Mouse (Mus musculus) liver, adult 2 months (tissue): ENCODE measurements around the gene Zzz3. TPM values are rescaled to one million over a fixed set of nuclear protein-coding genes. Genes with fewer than 3 reads are reported as not detected.

Experiments used
- DNase-seq: peaks from one replicate; pipeline ENCODE4 v3.0.0-alpha.2; 2011; ENCODE audit warnings: low read depth, low spot score; ENCODE audit errors: extremely low read depth
- H3K27ac ChIP-seq: fragments of 200-500 bp; replicated peaks from 2 replicates; pipeline ENCODE4 v1.5.1; 2012; ENCODE audit warnings: low read depth, mild to moderate bottlenecking, control low read depth, inconsistent platforms, low read length; ENCODE audit not compliant: insufficient read depth
- H3K27me3 ChIP-seq: fragments of 200-500 bp; 2 replicates; pipeline ENCODE4 v1.6.1; 2012; ENCODE audit warnings: mild to moderate bottlenecking, moderate library complexity, low read length, inconsistent platforms; ENCODE audit not compliant: control insufficient read depth, insufficient read depth
- H3K36me3 ChIP-seq: fragments of 200-500 bp; 2 replicates; pipeline ENCODE4 v1.6.1; 2012; ENCODE audit warnings: low read length, inconsistent platforms; ENCODE audit not compliant: control insufficient read depth, insufficient read depth
- H3K4me1 ChIP-seq: fragments of 200-500 bp; 2 replicates; pipeline ENCODE4 v1.6.1; 2011; ENCODE audit warnings: low read length; ENCODE audit not compliant: control insufficient read depth, insufficient read depth
- H3K4me3 ChIP-seq: fragments of 200-500 bp; 2 replicates; pipeline ENCODE4 v1.5.1; 2011; ENCODE audit warnings: low read depth, mild to moderate bottlenecking, control low read depth, low read length, moderate library complexity; ENCODE audit not compliant: insufficient read depth
- H3K79me2 ChIP-seq: fragments of 200-500 bp; 2 replicates; pipeline ENCODE4 v1.6.1; 2012; ENCODE audit warnings: inconsistent platforms, mild to moderate bottlenecking, low read length, moderate library complexity; ENCODE audit not compliant: control insufficient read depth, insufficient read depth
- H3K9ac ChIP-seq: fragments of 200-500 bp; 2 replicates; pipeline ENCODE4 v1.6.1; 2012; ENCODE audit warnings: low read depth, mild to moderate bottlenecking, control low read depth, inconsistent platforms, low read length
- CTCF ChIP-seq: fragments of 200-500 bp; IDR thresholded peaks from 2 replicates; pipeline ENCODE4 v1.5.1; 2011; ENCODE audit warnings: low read depth, low read length, control low read depth
- POLR2A ChIP-seq: fragments of 200-500 bp; IDR thresholded peaks from 2 replicates; pipeline ENCODE4 v1.6.1; 2011; ENCODE audit warnings: low read length, control low read depth; ENCODE audit not compliant: insufficient read depth; ENCODE audit errors: extremely low read depth
- WGBS: fragments of 180-500 bp; shearing (Covaris S2); methylation state at CpG from one replicate; pipeline ENCODE4 v1.1.7; 2018; 5-methylcytosine and 5-hydroxymethylcytosine counted together
- polyA plus RNA-seq: library from polyadenylated mRNA; depleted of rRNA; stranded (reverse); fragments of >200 nt; gene quantifications from 2 replicates; pipeline ENCODE4 v1.2.3, GENCODE M21; 2012
- total RNA-seq: library from RNA; depleted of rRNA; stranded (reverse); fragments of >200 nt; gene quantifications from 2 replicates; pipeline ENCODE4 v1.2.3, GENCODE M21; 2014

Zzz3 gene
- total and polyA plus RNA-seq, 2 experiments, result 10.2 to 17.6 TPM

DNA sequence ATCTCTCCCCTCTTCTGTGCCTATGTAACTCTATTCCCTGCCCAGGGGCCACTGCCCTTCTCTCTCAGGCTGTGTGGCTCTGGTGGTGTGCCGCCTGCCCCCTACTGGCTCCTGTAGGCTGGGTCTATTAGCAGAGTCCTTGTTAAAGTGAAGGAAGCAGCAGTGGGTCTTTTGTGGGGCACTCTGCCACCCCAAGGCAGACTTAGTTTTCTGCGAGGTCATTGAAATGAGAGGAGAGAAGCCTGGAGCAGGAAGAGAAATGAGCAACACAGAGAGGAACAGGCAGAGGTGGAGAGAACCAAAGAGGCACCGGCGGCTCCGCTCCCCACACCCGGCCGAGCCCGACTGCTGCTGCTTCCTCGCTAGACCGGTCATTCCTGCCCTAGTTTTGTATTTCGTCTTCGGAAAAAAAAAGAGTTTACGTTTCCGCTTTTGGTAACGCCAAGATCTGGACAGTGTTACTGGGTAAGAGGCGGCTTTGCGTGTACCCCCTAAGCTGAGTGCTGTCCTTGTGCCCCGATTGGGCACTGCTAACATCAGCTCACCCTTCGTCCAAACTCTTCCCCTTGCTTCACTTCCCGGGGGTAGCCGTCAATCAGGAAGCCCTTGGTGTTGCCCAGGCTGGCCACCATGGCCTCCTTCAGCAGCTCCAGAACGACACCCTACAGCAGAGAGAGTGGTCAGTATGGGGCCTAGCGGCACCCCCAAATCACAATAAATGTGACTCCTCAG is 82.7 kb downstream of the Zzz3 start:
- 0 out of 2 replicates have a peak overlapping the region, but pooled peaks have one; percentile 4 for H3K27ac ChIP-seq
- TF ChIP-seq CTCF (peak; percentile 85), POLR2A (no peak)
- H3K4me3 ChIP-seq, result peak overlapping the region; percentile 56
- H3K36me3 ChIP-seq, result no peaks in the 10 kb centered on the region
- peak overlapping the region; percentile 36 for H3K9ac ChIP-seq
- peak; percentile 46 for DNase-seq
- H3K27me3 ChIP-seq, result no peaks in the 10 kb centered on the region
- peaks cover 4% of the 10 kb centered on the region; the same call in 1 of the 2 replicates for H3K4me1 ChIP-seq
- H3K79me2 ChIP-seq, result no peaks in the 10 kb centered on the region
- under 1% methylated on average over 23 of the region's 23 CpGs for WGBS

DNA sequence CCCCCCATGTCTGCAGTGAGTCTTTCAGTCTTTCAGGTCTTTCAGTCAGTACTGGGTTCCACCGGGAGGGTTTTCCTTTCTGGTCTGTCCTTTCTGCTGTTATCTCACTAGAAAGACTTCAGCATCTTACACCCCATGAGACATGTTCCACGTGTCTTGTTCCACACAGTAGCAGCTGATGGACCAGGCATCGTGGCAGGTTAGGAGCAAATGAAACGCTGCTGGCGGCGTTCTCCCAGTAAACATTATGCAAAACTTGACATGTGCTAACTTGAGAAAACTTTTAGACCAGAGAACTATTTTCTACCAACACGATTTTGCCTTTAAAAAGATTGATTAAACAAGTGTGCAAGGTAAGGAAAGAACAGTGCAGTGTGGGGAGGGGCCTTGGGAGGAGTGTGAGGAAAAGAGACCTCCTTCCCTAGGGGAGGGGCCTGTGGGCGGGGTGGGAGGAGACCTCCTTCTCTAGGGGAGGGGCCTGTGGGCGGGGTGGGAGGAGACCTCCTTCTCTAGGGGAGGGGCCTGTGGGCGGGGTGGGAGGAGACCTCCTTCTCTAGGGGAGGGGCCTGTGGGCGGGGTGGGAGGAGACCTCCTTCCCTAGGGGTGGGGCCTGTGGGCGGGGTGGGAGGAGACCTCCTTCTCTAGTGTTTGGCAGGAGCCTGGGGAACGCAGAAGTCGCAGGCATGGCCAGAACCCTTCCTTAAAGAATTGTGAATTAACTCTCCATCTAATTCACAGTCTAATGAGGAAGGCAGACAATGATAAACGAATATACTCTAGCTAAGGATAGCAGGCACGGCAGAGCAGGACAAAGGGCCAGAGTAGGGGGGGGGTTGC is 83.5 kb downstream of the Zzz3 start:
- DNase-seq, result peak; percentile 73
- Histone ChIP-seq H3K4me3 (peak overlapping the region; percentile 56), H3K4me1 (peaks cover 4% of the 10 kb centered on the region; the same call in 1 of the 2 replicates), H3K9ac (peak overlapping the region; percentile 36), H3K27ac (0 out of 2 replicates have a peak overlapping the region, but pooled peaks have one; percentile 4), H3K27me3 (no peaks in the 10 kb centered on the region), H3K79me2 (no peaks in the 10 kb centered on the region), H3K36me3 (no peaks in the 10 kb centered on the region)
- 2% methylated on average over 15 of the region's 16 CpGs for WGBS
- TF ChIP-seq CTCF, result no peak
- TF ChIP-seq POLR2A, result no peak

DNA sequence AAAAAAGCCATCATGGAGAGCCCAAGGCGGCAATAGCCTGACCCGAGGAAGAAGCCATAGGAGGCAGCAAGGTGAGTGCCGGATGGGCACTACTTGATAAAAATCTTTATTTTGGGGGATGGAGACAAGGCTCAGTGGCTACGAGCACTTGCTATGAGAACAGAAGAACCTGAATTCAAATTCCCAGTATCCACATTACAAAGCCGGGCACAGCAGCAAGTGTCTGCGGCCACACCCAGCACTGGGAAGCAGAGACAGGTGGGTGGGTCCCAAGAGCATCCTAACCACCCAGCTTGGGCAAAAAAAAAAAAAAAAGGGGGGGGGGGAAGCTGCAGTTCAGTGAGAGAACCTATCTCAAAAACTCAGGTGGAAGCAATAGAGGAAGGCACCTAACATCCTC is 85.1 kb downstream of the Zzz3 start:
- Histone ChIP-seq H3K36me3 (no peaks in the 10 kb centered on the region), H3K27me3 (no peaks in the 10 kb centered on the region), H3K4me1 (peaks cover 4% of the 10 kb centered on the region; the same call in 1 of the 2 replicates), H3K79me2 (no peaks in the 10 kb centered on the region), H3K4me3 (no peak overlapping the region), H3K9ac (no peak overlapping the region), H3K27ac (no peak overlapping the region)
- 95% methylated on average over 6 of the region's 6 CpGs for whole genome bisulfite sequencing
- DNase-seq, result no peak
- TF ChIP-seq POLR2A, result no peak
- no peak for TF ChIP-seq CTCF

- no peak overlapping the region for H3K27ac ChIP-seq
- TF ChIP-seq POLR2A (no peak), CTCF (no peak)
- H3K27me3 ChIP-seq, result no peaks in the 10 kb centered on the region
- H3K9ac ChIP-seq, result no peak overlapping the region
- H3K36me3 ChIP-seq, result no peaks in the 10 kb centered on the region
- 87% methylated on average over 8 of the region's 8 CpGs for WGBS
- no peak for DNase-seq
- H3K4me3 ChIP-seq, result no peak overlapping the region
- H3K79me2 ChIP-seq, result no peaks in the 10 kb centered on the region
- peaks cover 4% of the 10 kb centered on the region; the same call in 1 of the 2 replicates for H3K4me1 ChIP-seq
Observed at GRCm38 (mm10) chr3:152482182-152482581, 86.9 kb downstream of the Zzz3 start.

- no peaks in the 10 kb centered on the region for H3K4me1 ChIP-seq
- no peak overlapping the region for H3K27ac ChIP-seq
- H3K79me2 ChIP-seq, result no peaks in the 10 kb centered on the region
- H3K36me3 ChIP-seq, result no peaks in the 10 kb centered on the region
- H3K4me3 ChIP-seq, result no peak overlapping the region
- no peaks in the 10 kb centered on the region for H3K27me3 ChIP-seq
- H3K9ac ChIP-seq, result no peak overlapping the region
- 47% methylated on average over 7 of the region's 7 CpGs for WGBS
- DNase-seq, result no peak
- TF ChIP-seq POLR2A, result no peak
- no peak for TF ChIP-seq CTCF
Observed at GRCm38 (mm10) chr3:152483800-152484199, 88.5 kb downstream of the Zzz3 start.
